Mouse (Mus musculus): ENCODE data around the gene Lad1.

- no peak for TF ChIP-seq GATA1 (IDR thresholded peaks at IDR 0.05; ENCODE audit: low read length)
- TF ChIP-seq TAL1 (IDR thresholded peaks at IDR 0.05; ENCODE audit: low read length): no peak
Observed at GRCm38 (mm10) chr1:135811016-135811646, 7.3 kb upstream of the Lad1 start.
